Mouse (Mus musculus) liver, embryonic 14.5 days (tissue): ENCODE results near the gene Zfp955a. TPM values are rescaled to one million over a fixed set of nuclear protein-coding genes. Genes with fewer than 3 reads are reported as not detected.
"Not testable (repeated sequence)": the region's sequence is repeated elsewhere in the genome, so short reads cannot be mapped to it uniquely, and the experiment has no call there.

Experiments
- ATAC-seq: fragments of 200-750 bp; cut with Nextera tagmentation; 2 replicates; pipeline ENCODE4 v1.8.0; 2017; ENCODE audit warnings: moderate number of reproducible peaks, mild to moderate bottlenecking, moderate library complexity; ENCODE audit not compliant: insufficient read depth
- DNase-seq, 3 experiments: peaks; one replicate each; pipeline ENCODE4 v3.0.0-alpha.2; 2012 to 2013; ENCODE audit warnings: low read depth in 3 of 3, low spot score in 3 of 3
- H3K27ac ChIP-seq: fragments of 300-500 bp; sonication (generic); 2 replicates; pipeline ENCODE4 v1.5.1; 2014; ENCODE audit warnings: moderate library complexity, mild to moderate bottlenecking, control low read depth, inconsistent platforms
- H3K27me3 ChIP-seq: fragments of 300-500 bp; sonication (generic); 2 replicates; pipeline ENCODE4 v1.6.1; 2014; ENCODE audit warnings: mild to moderate bottlenecking, low read length, moderate library complexity; ENCODE audit not compliant: control insufficient read depth, insufficient read depth
- H3K36me3 ChIP-seq: fragments of 300-500 bp; sonication (generic); replicated peaks from 2 replicates; pipeline ENCODE4 v1.6.1; 2014; ENCODE audit warnings: low read depth; ENCODE audit not compliant: control insufficient read depth, insufficient read depth
- H3K4me1 ChIP-seq, 2 experiments: fragments of 200-500 bp in 1 of 2; fragments of 300-500 bp in 1 of 2; sonication (generic) in 1 of 2; replicated peaks; 2 replicates each; pipeline ENCODE4 v1.6.1; 2012 to 2014; ENCODE audit warnings: antibody characterized with exemption in 1 of 2, inconsistent platforms in 1 of 2, low read length in 1 of 2; ENCODE audit not compliant: control insufficient read depth in 2 of 2, insufficient read depth in 2 of 2
- H3K4me2 ChIP-seq: fragments of 300-500 bp; sonication (generic); 2 replicates; pipeline ENCODE4 v1.6.1; 2014; ENCODE audit warnings: low read depth, mild to moderate bottlenecking, control low read depth, moderate library complexity
- H3K4me3 ChIP-seq, 2 experiments: fragments of 200-500 bp in 1 of 2; fragments of 300-500 bp in 1 of 2; sonication (generic) in 1 of 2; 2 replicates each; pipeline ENCODE4 v1.5.1; 2012 to 2014; ENCODE audit warnings: low read depth in 2 of 2, low read length in 2 of 2, mild to moderate bottlenecking in 2 of 2, control low read depth in 1 of 2, inconsistent platforms in 1 of 2, moderate library complexity in 1 of 2; ENCODE audit not compliant: insufficient read depth in 1 of 2
- H3K9ac ChIP-seq: fragments of 300-500 bp; sonication (generic); replicated peaks from 2 replicates; pipeline ENCODE4 v1.6.1; 2014; ENCODE audit warnings: mild to moderate bottlenecking, control low read depth, moderate library complexity
- H3K9me3 ChIP-seq: fragments of 300-500 bp; sonication (generic); 2 replicates; pipeline ENCODE4 v1.6.1; 2016; ENCODE audit warnings: low read length, mixed read lengths; ENCODE audit not compliant: control insufficient read depth
- CTCF ChIP-seq: IDR thresholded peaks from 2 replicates; pipeline ENCODE4 v1.5.1; 2016; ENCODE audit warnings: antibody characterized with exemption, low read depth, control low read depth
- EP300 ChIP-seq: IDR thresholded peaks from 2 replicates; pipeline ENCODE4 v1.6.1; 2016; ENCODE audit warnings: antibody characterized with exemption, low read depth
- WGBS: fragments of 180-500 bp; shearing (Covaris S2); extraction: QIAGEN DNeasy Blood & Tissue Kit; methylation state at CpG from one replicate; pipeline ENCODE4 v1.1.7; 2014; ENCODE audit not compliant: insufficient replicate concordance; 5-methylcytosine and 5-hydroxymethylcytosine counted together
- polyA plus RNA-seq, 2 experiments: library from polyadenylated mRNA; depleted of rRNA in 1 of 2; stranded (reverse) in 1 of 2; unstranded in 1 of 2; fragments of >200 nt; fragmentation: Nextera tagmentation in 1 of 2; extraction: Ambion mirVana in 1 of 2; gene quantifications; 2 replicates each; pipeline versions ENCODE4 v1.2.1 to v1.2.3; 2012 to 2014

Gene Zfp955a
- polyA plus RNA-seq (2012; rRNA removed) (0.97 and 1.8 TPM in 2 replicates), polyA plus RNA-seq (2014; fragmentation: Nextera tagmentation; extraction: Ambion mirVana) (4.4 TPM in 2 replicates)

- DNase-seq = not testable (repeated sequence)
- ATAC-seq = peak; percentile 96
Observed at GRCm38 (mm10) chr17:33254530-33255318, at the start of gene Zfp955a. Gene Zfp955a, minus strand, starts transcription at chr17:33255145.

GRCm38 (mm10) chr17:33289876-33290149 is 34.9 kb upstream of the Zfp955a start:
- no CpG with 5 or more reads among the region's 9 CpGs for WGBS
- 0 out of 2 replicates have a peak overlapping the region, but pooled peaks have one; percentile 26 for H3K4me2 ChIP-seq
- H3K9ac ChIP-seq, DNase-seq, H3K27ac ChIP-seq, H3K27me3 ChIP-seq, H3K36me3 ChIP-seq, H3K9me3 ChIP-seq, H3K4me1 ChIP-seq, H3K4me3 ChIP-seq: not testable (repeated sequence)
- peak; percentile 69 for ATAC-seq

More at GRCm38 (mm10) chr17:33254530-33255318, at the start of gene Zfp955a:
- H3K4me3 ChIP-seq, H3K9me3 ChIP-seq, H3K36me3 ChIP-seq, H3K4me1 ChIP-seq, H3K27me3 ChIP-seq, H3K27ac ChIP-seq, H3K9ac ChIP-seq: not testable (repeated sequence)
- peak within 1 kb of the TSS; percentile 31 for H3K4me2 ChIP-seq
- 13% methylated on average over 1 of the region's 34 CpGs for WGBS

- not testable (repeated sequence) for DNase-seq, H3K4me3 ChIP-seq
Observed at GRCm38 (mm10) chr17:33289039-33289875, 34.3 kb upstream of the Zfp955a start, which contains the start of gene Zfp955b. Gene Zfp955b, plus strand, starts transcription at chr17:33289544.

GRCm38 (mm10) chr17:33268907-33269306 is 14.0 kb upstream of the Zfp955a start:
- no peaks in the 10 kb centered on the region for H3K4me1 ChIP-seq
- H3K9ac ChIP-seq = no peak overlapping the region
- no peak overlapping the region for H3K27ac ChIP-seq
- TF ChIP-seq EP300 = no peak
- no peak for TF ChIP-seq CTCF
- no peak overlapping the region for H3K4me3 ChIP-seq
- H3K27me3 ChIP-seq = no peaks in the 10 kb centered on the region; the same call in 1 of the 2 replicates
- no peaks in the 10 kb centered on the region for H3K36me3 ChIP-seq
- DNase-seq (no peak), ATAC-seq (no peak)
- H3K4me2 ChIP-seq = no peak overlapping the region
- H3K9me3 ChIP-seq = no peaks in the 10 kb centered on the region
- 68% methylated on average over 9 of the region's 9 CpGs for WGBS

More at GRCm38 (mm10) chr17:33289039-33289875, 34.3 kb upstream of the Zfp955a start, which contains the start of gene Zfp955b:
- H3K4me1 ChIP-seq, H3K36me3 ChIP-seq, H3K27me3 ChIP-seq, H3K27ac ChIP-seq, H3K9ac ChIP-seq, H3K9me3 ChIP-seq: not testable (repeated sequence)
- H3K4me2 ChIP-seq = 0 out of 2 replicates have a peak within 1 kb of the TSS, but pooled peaks have one; percentile 26
- peak; percentile 97 for ATAC-seq
- no CpG with 5 or more reads among the region's 25 CpGs for WGBS

- 54% methylated on average over 1 of the region's 1 CpGs for WGBS
- Histone ChIP-seq H3K9ac (no peak within 1 kb of the TSS), H3K4me2 (no peak within 1 kb of the TSS), H3K4me1 (no peaks in the 10 kb centered on the region), H3K9me3 (no peaks in the 10 kb centered on the region), H3K27me3 (no peaks in the 10 kb centered on the region; the same call in 1 of the 2 replicates), H3K36me3 (no peaks in the 10 kb centered on the region), H3K4me3 (no peak within 1 kb of the TSS), H3K27ac (no peak within 1 kb of the TSS)
- ATAC-seq (no peak), DNase-seq (no peak)
- TF ChIP-seq CTCF = no peak
- TF ChIP-seq EP300 = no peak
Observed at GRCm38 (mm10) chr17:33264376-33264775, 9.4 kb upstream of the Zfp955a start, which contains the start of gene Olfr63. Gene Olfr63, plus strand, starts transcription at chr17:33264676.

- H3K9me3 ChIP-seq, H3K4me3 ChIP-seq, H3K9ac ChIP-seq, ATAC-seq, H3K4me2 ChIP-seq, DNase-seq, H3K4me1 ChIP-seq, H3K27ac ChIP-seq, H3K36me3 ChIP-seq, H3K27me3 ChIP-seq: not testable (repeated sequence)
- WGBS = no CpG with 5 or more reads among the region's 2 CpGs
Observed at GRCm38 (mm10) chr17:33255319-33255657, 343 bp upstream of the Zfp955a start.

- not testable (repeated sequence) for H3K9me3 ChIP-seq, H3K4me2 ChIP-seq, H3K27me3 ChIP-seq, H3K4me1 ChIP-seq, H3K36me3 ChIP-seq, DNase-seq, H3K9ac ChIP-seq, ATAC-seq, H3K27ac ChIP-seq, H3K4me3 ChIP-seq
- 70% methylated on average over 1 of the region's 1 CpGs for WGBS
Observed at GRCm38 (mm10) chr17:33236646-33237045, 18.3 kb downstream of the Zfp955a start.
